Mouse (Mus musculus): ENCODE measurements around the gene Car5a.

Gene Car5a

DNA sequence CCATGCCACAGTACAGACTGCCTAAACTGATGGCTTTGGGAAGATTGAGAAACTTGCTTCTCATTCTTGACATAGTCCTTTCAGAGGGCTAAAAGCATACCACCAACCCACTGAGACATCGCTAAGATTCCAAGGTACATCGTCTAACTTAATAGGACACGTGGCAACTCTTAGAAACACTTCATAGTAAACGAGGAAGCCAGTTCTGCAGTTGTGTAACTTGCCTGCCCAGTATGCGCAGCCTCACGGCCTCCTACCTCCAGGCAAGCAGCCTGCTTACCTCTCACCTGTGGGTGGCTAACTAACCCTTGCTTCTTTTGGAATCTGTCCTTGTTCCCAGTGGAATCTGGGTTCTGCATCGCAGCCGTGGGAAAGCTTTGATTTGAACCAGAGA lies 35.6 kb downstream of the Car5a start:
- in situ Hi-C loops (cut with MboI, MseI) = loop anchor here in 1 of 2 experiments (25.0 kb wide), 1 partner anchor 322 kb away; the partner anchor contains the start of genes Fbxo31 and Map1lc3b

DNA sequence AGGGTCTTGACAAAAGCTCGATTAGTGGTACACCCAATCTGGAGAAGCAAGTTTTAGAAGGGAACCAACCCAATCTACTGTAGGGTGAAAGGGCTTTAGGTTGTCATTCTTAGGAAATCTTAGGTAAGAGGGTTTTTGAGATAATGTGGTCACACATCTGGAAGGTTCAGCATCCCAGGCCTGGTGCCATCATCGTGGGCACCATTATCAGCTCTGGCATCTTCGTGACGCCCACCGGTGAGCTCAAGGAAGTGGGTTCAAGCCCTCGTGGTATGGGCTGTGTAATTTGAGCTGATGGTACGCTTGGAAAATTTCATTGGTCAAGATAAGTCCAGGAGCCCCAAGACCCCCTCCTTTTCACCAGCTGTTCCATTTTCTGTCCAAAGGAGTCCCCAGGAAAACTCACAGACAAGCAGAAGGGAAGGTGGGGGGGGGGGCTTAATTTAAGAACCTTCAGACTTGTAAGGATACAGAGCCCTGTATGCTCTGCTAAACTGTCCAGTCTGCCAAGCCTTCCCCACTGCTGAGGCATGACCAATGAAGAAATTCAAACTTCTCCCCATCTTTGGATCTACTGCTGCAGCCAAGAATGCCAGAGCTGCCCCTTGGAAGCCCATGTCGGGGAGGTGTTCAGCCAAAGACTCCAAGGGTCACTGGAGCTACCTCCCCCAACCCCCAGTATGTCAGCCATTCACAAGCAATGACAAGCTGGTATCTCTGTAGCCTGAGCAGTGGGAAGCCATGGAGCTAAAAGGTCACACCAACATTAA lies 36.1 kb downstream of the Car5a start:
- in situ Hi-C loops (cut with MboI, MseI) = loop anchor here in 1 of 2 experiments (25.0 kb wide), 1 partner anchor 321 kb away; the partner anchor contains the start of genes Fbxo31 and Map1lc3b

DNA sequence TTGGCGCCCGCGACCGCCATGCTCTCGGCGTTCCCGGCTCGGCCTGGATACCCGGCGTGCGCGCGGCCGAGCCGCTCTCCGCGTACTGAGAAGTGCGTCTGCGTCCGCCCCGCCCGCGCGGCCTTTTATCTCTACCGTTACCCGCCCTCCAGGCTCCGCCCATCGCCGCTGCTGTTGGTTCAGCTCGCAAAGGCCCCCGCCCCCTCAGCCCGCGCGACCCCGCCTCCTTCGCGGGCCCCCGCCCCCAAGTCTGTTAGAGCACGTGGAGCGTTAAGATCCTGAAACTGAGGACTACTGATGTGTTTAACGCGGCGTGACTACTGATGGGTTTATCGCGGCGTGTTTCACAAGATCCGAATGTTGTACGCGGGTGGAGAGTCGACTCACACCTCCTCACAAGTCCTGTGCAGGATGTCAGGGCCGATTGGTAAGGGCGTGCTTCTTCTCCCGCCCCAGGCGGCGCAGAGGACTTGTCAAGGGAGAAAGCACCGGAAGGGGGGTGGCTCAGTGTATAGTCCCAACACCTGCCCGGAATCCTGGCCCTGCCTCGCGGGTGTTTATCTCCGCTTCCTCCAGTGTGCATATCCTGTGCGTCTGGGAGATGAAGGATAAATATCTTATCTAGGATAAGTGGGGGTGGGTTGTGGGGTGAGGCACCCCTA lies 37.0 kb downstream of the Car5a start, which contains the start of gene Slc7a5:
TSS of gene Slc7a5 (minus strand) at position 108 of the 662 bp plus-strand sequence.
- in situ Hi-C loops (cut with MboI, MseI) = loop anchor here in 1 of 2 experiments (25.0 kb wide), 1 partner anchor 320 kb away; the partner anchor contains the start of genes Fbxo31 and Map1lc3b

DNA sequence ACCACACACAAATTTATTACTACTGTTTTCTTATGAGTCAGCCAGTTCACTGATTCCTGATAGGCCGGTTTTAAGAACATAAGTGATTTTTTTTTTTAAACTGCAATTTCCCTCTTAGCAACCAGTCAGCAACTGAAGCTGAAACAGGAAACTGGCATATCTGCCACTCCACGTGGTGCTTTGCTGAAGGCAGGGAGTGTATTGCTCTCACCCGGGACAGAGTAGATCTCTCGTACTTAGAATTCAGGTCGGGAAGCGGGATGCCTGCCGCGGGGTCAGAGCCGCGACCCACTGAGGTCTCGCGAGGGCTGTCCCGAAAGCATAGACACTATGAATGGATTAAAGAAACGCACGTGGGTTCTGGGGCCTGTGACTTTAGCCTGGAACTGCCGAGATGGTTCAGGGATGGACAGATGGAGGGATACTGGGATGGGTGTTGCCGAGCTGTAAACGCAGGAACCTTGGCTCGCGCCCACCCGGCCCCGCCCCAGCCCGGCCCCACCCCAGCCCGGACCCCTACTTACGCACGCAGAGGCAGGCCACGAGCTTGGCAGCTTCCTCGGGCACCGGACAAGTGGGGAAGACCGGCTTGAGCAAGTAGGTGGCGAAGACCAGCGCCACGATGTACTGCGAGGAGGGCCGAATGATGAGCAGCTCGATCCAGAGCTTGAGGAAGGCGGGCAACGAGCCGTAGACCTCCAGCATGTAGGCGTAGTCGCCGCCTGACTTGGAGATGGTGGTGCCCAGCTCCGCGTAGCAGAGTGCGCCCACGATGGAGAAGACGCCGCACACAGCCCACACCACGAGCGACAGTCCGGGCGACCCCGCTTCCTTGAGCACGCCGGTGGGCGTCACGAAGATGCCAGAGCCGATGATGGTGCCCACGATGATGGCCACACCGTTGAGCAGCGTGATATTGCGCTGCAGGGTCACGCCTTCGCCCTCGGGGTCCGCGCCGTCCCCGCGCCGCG lies 37.9 kb downstream of the Car5a start:
- in situ Hi-C loops (cut with MboI, MseI) = loop anchor here in 1 of 2 experiments (25.0 kb wide), 1 partner anchor 320 kb away; the partner anchor contains the start of genes Fbxo31 and Map1lc3b

DNA sequence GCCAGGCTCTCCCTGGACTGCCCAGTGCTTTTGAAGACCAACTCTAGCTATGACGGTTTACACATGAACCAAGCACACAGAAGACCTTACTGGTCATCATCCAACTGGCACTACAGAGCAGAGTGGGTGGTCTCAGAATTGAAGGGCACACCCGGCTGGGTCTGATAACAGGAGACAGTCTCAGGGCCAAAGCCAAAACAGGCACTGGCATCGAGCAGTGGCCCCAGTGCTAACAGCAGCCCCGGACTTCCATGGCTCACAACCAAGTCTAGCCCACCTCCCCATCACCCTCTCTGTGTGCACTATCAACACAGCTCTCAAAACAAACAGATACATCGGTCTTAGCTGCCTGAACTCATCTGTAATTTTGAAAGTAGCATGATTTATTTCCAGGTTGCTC lies 38.8 kb downstream of the Car5a start:
- in situ Hi-C loops (cut with MboI, MseI) = loop anchor here in 1 of 2 experiments (25.0 kb wide), 1 partner anchor 319 kb away; the partner anchor contains the start of genes Fbxo31 and Map1lc3b

DNA sequence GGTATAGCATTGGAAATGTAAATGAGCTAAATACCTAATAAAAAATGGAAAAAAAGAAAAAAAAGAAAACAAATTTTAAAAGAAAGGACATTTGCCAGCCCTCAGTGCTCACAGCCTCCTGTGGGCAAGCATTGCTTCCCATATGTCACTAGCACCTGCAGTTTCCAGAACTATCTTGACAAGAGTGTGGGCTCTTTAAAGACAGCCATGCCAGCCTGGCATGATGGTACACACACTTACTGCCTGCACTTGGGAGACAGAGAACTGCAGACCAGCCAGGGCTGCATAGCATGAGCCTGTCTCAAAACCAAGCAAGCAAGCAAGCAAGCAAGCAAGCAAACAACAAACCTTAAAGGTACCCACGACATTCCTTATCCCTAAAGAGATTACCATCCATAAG lies 39.3 kb downstream of the Car5a start:
- in situ Hi-C loops (cut with MboI, MseI) = loop anchor here in 1 of 2 experiments (25.0 kb wide), 1 partner anchor 318 kb away; the partner anchor contains the start of genes Fbxo31 and Map1lc3b

DNA sequence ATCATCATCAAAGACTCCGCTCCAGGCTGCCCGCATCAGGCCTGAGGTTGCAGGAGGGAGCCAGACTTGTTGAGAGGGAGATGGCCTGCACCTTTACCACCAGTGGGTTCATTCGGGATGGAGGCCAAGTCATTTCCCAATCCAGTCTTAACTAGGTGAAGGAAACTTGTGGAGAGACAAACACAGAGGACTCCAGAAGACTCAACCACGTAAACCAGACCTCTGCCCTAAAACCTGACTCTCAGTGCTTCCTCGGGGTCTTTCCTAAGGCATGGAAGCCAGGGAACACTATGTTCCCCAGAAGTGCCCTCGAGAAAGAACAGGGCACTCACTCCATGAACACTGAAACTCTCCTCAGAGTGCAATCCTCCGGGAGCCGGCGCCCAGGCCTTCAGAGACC lies 39.7 kb downstream of the Car5a start:
- in situ Hi-C loops (cut with MboI, MseI) = loop anchor here (5.0 to 25.0 kb wide), 3 partner anchors 42 to 318 kb away; partner anchors contain the start of genes Banp (in 1 of the 2), Fbxo31 (in 1 of the 2) and Map1lc3b (in 1 of the 2)

DNA sequence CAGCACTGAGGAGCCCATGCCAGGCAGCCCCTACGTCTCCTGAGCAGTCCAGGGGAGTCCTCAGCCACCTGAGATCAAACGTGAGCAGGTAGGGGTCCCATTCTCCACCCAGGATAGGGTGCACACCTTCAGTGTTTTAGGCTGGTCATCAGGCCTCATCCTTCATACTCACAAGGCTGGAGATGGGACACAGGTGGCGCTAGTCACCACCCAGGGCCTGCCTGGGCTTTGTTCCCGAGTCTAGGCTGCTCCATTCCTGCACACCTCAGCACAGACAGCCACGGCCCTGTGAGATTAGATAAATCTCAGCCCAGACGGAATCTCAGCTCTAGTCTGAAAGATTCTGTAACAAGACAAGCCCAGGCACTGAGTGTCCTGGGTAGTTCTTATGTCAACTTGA lies 40.7 kb downstream of the Car5a start:
- in situ Hi-C loops (cut with MboI, MseI) = loop anchor here (5.0 to 25.0 kb wide), 3 partner anchors 43 to 317 kb away; partner anchors contain the start of genes Banp (in 1 of the 2), Fbxo31 (in 1 of the 2) and Map1lc3b (in 1 of the 2)

DNA sequence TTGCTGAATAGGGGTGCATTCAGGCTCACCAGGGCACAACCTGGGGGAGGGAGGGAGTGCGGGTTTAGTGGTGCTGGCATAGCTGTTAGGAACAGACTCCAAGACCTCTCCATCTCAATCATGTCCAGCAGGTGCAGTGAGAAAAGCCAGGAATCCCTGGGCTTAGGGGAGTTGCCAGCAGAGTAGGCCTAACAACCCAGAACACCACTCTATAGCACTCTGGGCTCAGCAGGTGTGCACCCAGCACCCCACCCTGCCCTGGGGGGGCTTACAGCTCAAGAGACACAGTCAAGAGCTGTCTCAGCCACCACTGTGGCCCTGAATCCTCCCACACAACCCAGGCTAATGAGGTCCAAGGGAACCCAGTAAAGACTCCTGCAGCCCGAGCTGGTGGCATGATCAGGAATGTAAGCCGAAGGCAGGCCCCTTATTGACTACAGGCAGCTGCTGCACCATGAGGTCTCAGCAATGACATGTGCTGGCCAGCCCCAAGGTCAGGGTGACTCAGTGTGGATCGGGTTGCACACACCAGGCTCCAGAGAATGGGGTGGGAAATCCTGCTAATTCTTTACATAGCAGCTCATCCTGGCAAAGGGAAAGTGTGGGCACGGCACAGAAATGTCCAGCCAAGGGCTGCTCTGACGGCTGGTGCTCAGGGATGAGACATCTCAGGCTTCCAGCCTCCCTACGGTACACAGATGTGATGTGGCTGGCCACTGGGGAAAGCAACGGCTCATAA lies 43.0 kb downstream of the Car5a start:
- in situ Hi-C loops (cut with MboI, MseI) = loop anchor here (5.0 to 25.0 kb wide), 3 partner anchors 46 to 314 kb away; partner anchors contain the start of genes Banp (in 1 of the 2), Fbxo31 (in 1 of the 2) and Map1lc3b (in 1 of the 2)

DNA sequence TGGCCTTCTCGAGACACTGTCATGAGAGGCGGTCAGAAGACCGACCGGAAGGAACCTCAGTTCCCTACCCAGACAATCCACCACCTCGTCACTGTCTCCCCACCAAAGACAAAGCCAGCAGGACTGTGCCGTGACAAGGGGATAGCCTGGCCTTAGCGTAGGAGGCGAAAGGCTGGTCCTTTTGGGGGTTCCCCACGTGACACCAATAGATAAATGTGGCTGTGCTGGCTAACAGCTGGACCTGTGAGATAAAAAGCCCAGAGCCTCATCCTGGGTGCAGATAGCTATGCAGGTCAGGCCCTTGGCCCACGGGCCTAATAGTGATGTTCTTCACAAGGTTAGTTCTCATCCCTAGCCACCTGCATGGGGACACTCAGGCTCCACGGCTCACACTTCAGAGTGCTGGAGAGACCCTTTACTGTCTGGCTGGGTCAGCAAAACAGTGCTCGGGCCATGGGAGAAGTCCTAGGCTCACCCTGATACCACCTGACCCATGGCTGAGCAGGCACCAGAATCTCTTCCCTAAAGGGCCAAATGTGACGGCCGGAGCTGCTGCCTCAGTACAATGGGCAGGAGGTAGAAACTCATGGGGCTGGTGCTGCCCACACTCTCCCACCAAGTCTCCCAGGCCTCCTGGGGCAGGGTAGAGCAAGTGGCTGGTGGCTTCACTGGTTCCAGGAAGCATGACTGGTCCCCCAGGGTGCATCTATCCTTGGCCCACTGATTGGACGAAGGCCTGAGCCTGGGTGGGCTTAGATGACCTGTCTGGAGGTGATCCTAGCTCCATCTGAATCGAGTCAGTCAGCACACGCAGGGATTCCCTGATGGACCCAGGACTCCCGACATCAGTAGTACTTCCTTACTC lies 45.3 kb downstream of the Car5a start:
- in situ Hi-C loops (cut with MboI, MseI) = loop anchor here (5.0 to 25.0 kb wide), 3 partner anchors 47 to 312 kb away; partner anchors contain the start of genes Banp (in 1 of the 2), Fbxo31 (in 1 of the 2) and Map1lc3b (in 1 of the 2)

DNA sequence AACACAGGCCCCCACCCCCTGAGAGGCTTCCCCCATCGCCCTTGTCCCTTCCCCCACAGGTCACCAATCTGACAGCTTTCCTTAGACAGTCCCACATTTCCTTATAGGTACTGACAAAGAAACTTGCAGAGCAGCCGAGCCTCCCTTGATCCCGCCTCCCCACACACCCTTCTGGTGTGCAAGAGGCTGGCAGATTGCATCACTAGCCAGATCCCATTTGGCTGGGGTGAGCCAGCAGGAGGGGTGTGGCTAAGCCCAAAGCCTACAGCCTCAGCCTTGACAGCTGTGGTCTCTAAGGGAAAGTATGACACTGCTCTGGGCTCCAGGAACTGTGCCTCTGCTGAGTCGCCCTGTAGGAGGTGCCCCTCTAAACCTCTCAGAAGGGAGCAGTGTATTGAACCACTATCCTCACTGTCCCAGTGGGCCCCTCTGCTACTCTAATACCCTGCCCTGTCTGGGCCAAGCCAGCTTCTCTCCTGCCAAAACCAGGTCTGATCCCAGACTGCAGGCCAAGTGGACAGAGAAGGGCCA lies 46.2 kb downstream of the Car5a start:
- in situ Hi-C loops (cut with MboI, MseI) = loop anchor here in 1 of 2 experiments (5.0 kb wide), 1 partner anchor 46 kb away; no protein-coding TSS in a partner anchor

DNA sequence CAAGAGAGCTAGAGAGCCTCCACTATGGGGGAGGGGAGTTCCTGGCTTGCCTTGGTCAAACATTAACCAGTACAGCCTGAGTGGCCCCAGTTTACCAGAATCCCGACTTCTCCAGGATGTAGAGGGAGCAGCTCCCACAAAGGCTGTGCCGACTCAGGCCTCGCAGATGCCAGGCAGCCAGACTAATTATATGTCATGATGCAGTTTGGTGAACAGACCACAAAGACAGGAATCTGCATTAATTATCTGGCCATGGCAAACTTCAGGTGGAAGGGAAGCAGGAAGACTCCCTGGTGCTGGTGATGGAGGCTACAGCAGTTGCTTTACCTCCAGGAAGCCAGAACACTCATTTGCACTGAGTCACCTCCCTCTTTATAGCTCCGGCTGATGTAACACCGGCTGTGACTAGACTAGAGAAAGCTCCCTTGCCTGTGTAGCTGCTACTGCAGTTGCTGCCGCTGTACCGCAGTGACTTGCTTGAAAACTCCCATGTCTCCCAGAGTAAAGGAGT lies 46.8 kb downstream of the Car5a start:
- in situ Hi-C loops (cut with MboI, MseI) = loop anchor here in 1 of 2 experiments (5.0 kb wide), 1 partner anchor 46 kb away; no protein-coding TSS in a partner anchor

DNA sequence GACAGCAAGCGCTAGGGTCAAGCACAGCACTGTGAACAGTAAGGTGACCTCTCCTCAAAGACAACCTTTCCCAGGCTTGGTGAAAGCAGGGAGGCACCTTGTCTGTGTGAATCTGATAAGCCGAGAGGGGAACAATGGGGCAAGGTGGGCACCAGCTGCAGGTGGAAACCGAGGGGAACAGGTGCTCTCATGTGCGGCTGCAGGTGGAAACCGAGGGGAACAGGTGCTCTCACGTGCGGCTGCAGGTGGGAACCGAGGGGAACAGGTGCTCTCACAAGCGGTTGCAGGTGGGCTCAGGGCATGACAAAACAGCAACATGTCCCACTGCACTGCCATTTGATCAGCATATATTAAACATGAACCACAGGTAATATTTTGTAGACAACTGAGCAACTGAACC lies 47.5 kb downstream of the Car5a start:
- in situ Hi-C loops (cut with MboI, MseI) = loop anchor here in 1 of 2 experiments (5.0 kb wide), 1 partner anchor 45 kb away; no protein-coding TSS in a partner anchor

DNA sequence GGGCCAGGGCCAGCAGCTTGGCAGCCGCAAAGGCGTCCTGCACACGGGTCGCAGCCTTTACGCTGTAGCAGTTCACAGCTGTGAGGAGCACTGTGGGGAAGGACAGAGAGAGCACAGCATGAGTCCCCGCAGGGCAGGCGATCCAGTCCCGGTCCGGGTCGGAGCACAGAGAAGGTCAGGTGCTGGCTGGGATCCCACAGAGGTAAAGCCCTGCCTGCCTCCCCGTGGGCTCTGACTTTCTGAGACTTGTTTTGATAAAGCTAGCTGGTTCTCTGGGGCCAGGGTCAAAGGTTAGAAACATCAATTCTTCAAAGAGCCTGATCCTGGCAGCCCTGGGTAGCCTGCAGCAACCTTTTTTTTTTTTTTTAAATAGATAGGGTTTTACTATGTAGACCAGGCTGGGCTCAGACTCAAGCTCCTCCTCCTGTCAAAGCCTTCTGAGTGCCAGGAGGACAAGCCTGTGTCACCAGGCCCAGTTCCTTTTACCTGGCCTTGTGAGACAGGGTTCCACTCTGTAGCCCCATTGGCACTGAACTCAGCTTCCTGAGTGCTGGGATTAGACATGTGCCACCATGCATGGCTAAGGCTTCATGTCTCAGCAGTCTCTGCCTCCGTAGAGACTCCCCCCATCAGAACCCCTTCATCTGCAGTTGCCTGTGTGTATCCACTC lies 48.1 kb downstream of the Car5a start:
- in situ Hi-C loops (cut with MboI, MseI) = loop anchor here in 1 of 2 experiments (5.0 kb wide), 1 partner anchor 44 kb away; no protein-coding TSS in a partner anchor

DNA sequence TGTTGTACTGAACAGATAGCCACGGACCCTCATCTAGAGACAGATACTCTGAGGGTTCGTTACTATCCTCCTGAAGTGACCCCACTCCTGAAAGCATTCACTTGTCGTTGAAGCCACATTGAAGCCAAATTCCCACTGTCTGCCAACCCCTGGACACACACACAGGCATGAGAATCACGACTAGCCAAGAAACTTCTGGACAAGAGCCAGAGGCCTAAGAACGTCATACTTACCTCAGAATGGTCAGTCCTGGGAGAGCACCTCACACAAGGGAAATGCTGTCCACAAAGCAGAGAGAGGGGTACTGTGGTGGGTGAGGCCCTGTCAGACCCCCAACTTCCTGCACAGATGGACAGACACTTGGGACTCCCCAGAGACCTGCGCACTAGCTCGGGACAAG lies 48.8 kb downstream of the Car5a start:
- in situ Hi-C loops (cut with MboI, MseI) = loop anchor here in 1 of 2 experiments (5.0 kb wide), 1 partner anchor 44 kb away; no protein-coding TSS in a partner anchor

DNA sequence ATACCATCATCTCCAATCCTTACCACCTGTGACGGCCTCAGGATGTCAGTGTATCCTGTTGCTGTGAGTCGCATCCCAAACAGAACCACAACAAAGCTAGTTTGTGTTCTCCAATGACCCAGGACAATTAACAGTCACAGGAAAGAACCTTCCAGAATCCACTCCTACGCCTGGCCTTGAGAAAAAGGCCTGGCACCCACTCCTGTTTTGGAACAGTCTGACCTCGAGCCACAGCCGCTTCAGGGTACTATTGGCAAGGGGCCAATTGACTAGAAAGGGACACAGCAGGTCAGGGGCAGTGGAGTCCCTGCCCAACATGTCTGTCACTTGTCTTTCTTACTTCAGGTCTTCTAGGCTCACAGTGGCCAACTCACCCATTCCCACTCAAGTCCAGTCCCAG lies 51.8 kb downstream of the Car5a start:
- in situ Hi-C loops (cut with MboI, MseI) = no loop called here
